Mouse (Mus musculus) mouse trophoblast stem cell (cell line): ENCODE results near the gene Ano4.

ENCODE experiments used
- in situ Hi-C, 2 experiments: fragments of 300-500 bp; cut with MseI, MboI; formaldehyde crosslinking; loops; 2 replicates in 1 of 2; 3 replicates in 1 of 2; pipeline ENCODE4 v1.15.1; 2025

Ano4 gene

GRCm38 (mm10) chr10:89289290-89289689 lies 55.3 kb downstream of the Ano4 start:
- in situ Hi-C loops: no loop called here

GRCm38 (mm10) chr10:89280402-89280801 lies 64.2 kb downstream of the Ano4 start:
- in situ Hi-C loops: no loop called here

GRCm38 (mm10) chr10:89273001-89273680 lies 71.4 kb downstream of the Ano4 start:
- in situ Hi-C loops: no loop called here

- in situ Hi-C loops: no loop called here
These were observed 77.2 kb downstream of the Ano4 start for GRCm38 (mm10) chr10:89267312-89267711.

GRCm38 (mm10) chr10:89263396-89263795 lies 81.2 kb downstream of the Ano4 start:
- in situ Hi-C loops: no loop called here

GRCm38 (mm10) chr10:89257457-89258381 lies 86.8 kb downstream of the Ano4 start:
- in situ Hi-C loops: no loop called here

GRCm38 (mm10) chr10:89256762-89257456 lies 87.7 kb downstream of the Ano4 start:
- in situ Hi-C loops: no loop called here

GRCm38 (mm10) chr10:89254765-89255164 lies 89.8 kb downstream of the Ano4 start:
- in situ Hi-C loops: no loop called here

- in situ Hi-C loops: no loop called here
These were observed 90.8 kb downstream of the Ano4 start for GRCm38 (mm10) chr10:89253799-89254198.

GRCm38 (mm10) chr10:89252636-89253035 lies 91.9 kb downstream of the Ano4 start:
- in situ Hi-C loops: no loop called here

GRCm38 (mm10) chr10:89243808-89244207 lies 100.8 kb downstream of the Ano4 start:
- in situ Hi-C loops: no loop called here

GRCm38 (mm10) chr10:89224524-89224923 lies 120.0 kb downstream of the Ano4 start:
- in situ Hi-C loops: no loop called here

GRCm38 (mm10) chr10:89222284-89222989 lies 122.1 kb downstream of the Ano4 start:
- in situ Hi-C loops: no loop called here

- in situ Hi-C loops: no loop called here
These were observed 128.5 kb downstream of the Ano4 start for GRCm38 (mm10) chr10:89216078-89216477.

- in situ Hi-C loops: no loop called here
These were observed 138.7 kb downstream of the Ano4 start for GRCm38 (mm10) chr10:89205858-89206257.

- in situ Hi-C loops: no loop called here
These were observed 148.1 kb downstream of the Ano4 start for GRCm38 (mm10) chr10:89196444-89196843.

GRCm38 (mm10) chr10:89195068-89195467 lies 149.5 kb downstream of the Ano4 start:
- in situ Hi-C loops: no loop called here

- in situ Hi-C loops: no loop called here
These were observed 150.1 kb downstream of the Ano4 start for GRCm38 (mm10) chr10:89194440-89194839.

- in situ Hi-C loops: no loop called here
These were observed 166.6 kb downstream of the Ano4 start for GRCm38 (mm10) chr10:89177921-89178320.

GRCm38 (mm10) chr10:89164533-89164932 lies 180.0 kb downstream of the Ano4 start:
- in situ Hi-C loops: no loop called here

- in situ Hi-C loops: no loop called here
These were observed 189.1 kb downstream of the Ano4 start for GRCm38 (mm10) chr10:89155502-89155901.
